Mouse (Mus musculus): ENCODE measurements around the gene Hoxc11.

- no peak for TF ChIP-seq CTCF (conservative IDR thresholded peaks at IDR 0.05 in 1 of 2, IDR thresholded peaks at IDR 0.05 in 1 of 2; ENCODE audit: low read depth in 2 of 2, low read length in 2 of 2)
- TF ChIP-seq MYC (IDR thresholded peaks at IDR 0.05; ENCODE audit: low read depth, low read length), result no peak
- no peak for TF ChIP-seq POLR2A (IDR thresholded peaks at IDR 0.05; ENCODE audit: low read depth, low read length)
- no peak for TF ChIP-seq EP300 (IDR thresholded peaks at IDR 0.05; ENCODE audit: low read length)
- no peak for TF ChIP-seq MAFK (IDR thresholded peaks at IDR 0.05; ENCODE audit: insufficient replicate concordance, low read length)
- TF ChIP-seq MAX (IDR thresholded peaks at IDR 0.05; ENCODE audit: low read length), result no peak
- no peak for TF ChIP-seq BHLHE40 (IDR thresholded peaks at IDR 0.05; ENCODE audit: low read depth, low read length)
- TF ChIP-seq GABPA (IDR thresholded peaks at IDR 0.05; ENCODE audit: insufficient replicate concordance, low read depth, low read length), result no peak
- TF ChIP-seq ZKSCAN1 (IDR thresholded peaks at IDR 0.05; ENCODE audit: borderline replicate concordance, low read depth, low read length), result no peak
- no peak for TF ChIP-seq E2F4 (IDR thresholded peaks at IDR 0.05; ENCODE audit: insufficient replicate concordance, low read depth, low read length)
- no peak for TF ChIP-seq JUN (IDR thresholded peaks at IDR 0.05; ENCODE audit: insufficient read depth, low read depth, low read length)
- no peak for TF ChIP-seq NELFE (IDR thresholded peaks at IDR 0.05; ENCODE audit: low read depth, low read length)
- TF ChIP-seq MXI1 (IDR thresholded peaks at IDR 0.05; ENCODE audit: low read depth, low read length), result no peak
- TF ChIP-seq SIN3A (IDR thresholded peaks at IDR 0.05; ENCODE audit: low read length), result no peak
These were observed 19.8 kb upstream of the Hoxc11 start for GRCm38 (mm10) chr15:102934438-102934837.
